Mouse (Mus musculus) kidney, adult 10 weeks (tissue): Measurements from ENCODE around the gene Gucy1b1. TPM values are rescaled to one million over a fixed set of nuclear protein-coding genes. Genes with fewer than 3 reads are reported as not detected.

Experiments
- polyA plus RNA-seq: library from polyadenylated mRNA; stranded (reverse); fragments of 350-450 nt; fragmentation: Illumina TruSeq; extraction: RNeasy Lipid Tissue Mini Kit (QIAGEN cat#74804); gene quantifications from one replicate; pipeline ENCODE4 v1.2.3, GENCODE M21; 2014; ENCODE audit warnings: low read depth, low replicate concordance

Gucy1b1 gene
- 19.6 TPM for polyA plus RNA-seq

DNA sequence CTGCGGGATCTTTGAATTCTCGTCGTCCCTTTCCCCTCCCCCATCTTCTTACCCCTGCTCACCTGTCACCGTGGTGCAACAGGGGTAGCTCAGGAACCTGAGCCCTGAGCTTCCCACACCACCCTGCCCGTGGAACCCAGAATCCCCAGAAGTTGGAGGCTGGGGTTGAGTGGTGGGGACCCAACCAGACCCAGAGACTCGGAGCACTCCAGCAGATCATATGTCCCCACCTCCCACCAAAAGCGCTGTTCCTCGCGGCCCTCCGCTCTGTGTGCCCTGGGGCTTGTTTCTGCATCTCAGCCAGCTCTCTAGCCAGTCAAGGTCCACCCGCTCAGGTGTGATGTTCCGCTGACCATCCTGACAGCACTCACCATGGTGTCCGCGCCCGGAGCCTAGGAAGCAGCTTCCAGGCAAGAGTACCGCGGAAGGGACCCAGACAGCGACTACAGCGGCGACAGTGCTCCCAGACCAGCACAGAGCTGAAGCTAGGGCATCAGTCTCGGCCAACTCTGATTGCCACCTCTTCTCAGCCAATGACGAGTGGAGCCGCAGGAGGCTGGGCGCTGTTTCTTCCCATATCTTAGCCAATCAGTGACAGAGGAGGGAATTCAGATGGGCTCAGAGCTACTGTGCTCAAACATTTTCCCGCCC, at the start of gene Gucy1b1:
Gucy1b1 (minus strand) TSS at position 489 of the 651 bp plus-strand sequence.

Other genes with a start within 250 kb of the Gucy1b1 start
- gene Ctso, start 142.1 kb downstream of the Gucy1b1 start, polyA plus RNA-seq: 83.7 TPM
- gene Tdo2, start 98.5 kb downstream of the Gucy1b1 start, polyA plus RNA-seq: 0.36 TPM
- gene Asic5, start 92.4 kb downstream of the Gucy1b1 start, polyA plus RNA-seq: not detected
- gene Gucy1a1, start 71.1 kb upstream of the Gucy1b1 start, polyA plus RNA-seq: 46.6 TPM